Mouse (Mus musculus) olfactory bulb, adult 2 months (tissue): ENCODE results near the gene Ptpn1. TPM values are rescaled to one million over a fixed set of nuclear protein-coding genes. Genes with fewer than 3 reads are reported as not detected.

Source experiments
- H3K27ac ChIP-seq: fragments of 200-500 bp; 2 replicates; pipeline ENCODE4 v1.5.1; 2012; ENCODE audit warnings: low read depth, low read length; ENCODE audit not compliant: insufficient read depth
- H3K4me1 ChIP-seq: fragments of 200-500 bp; 2 replicates; pipeline ENCODE4 v1.6.1; 2012; ENCODE audit warnings: low read length; ENCODE audit not compliant: control insufficient read depth, insufficient read depth
- H3K4me3 ChIP-seq: fragments of 200-500 bp; 2 replicates; pipeline ENCODE4 v1.5.1; 2012; ENCODE audit warnings: mild to moderate bottlenecking, low read depth, low read length, moderate library complexity; ENCODE audit not compliant: insufficient read depth
- CTCF ChIP-seq: fragments of 200-500 bp; IDR thresholded peaks from 2 replicates; pipeline ENCODE4 v1.5.1; 2012; ENCODE audit warnings: low read depth, mild to moderate bottlenecking, low read length, moderate library complexity; ENCODE audit not compliant: insufficient read depth
- POLR2A ChIP-seq: fragments of 200-500 bp; IDR thresholded peaks from 2 replicates; pipeline ENCODE4 v1.6.1; 2012; ENCODE audit warnings: mild to moderate bottlenecking, low read depth, low read length, moderate library complexity; ENCODE audit not compliant: insufficient read depth
- WGBS: fragments of 180-500 bp; shearing (Covaris S2); methylation state at CpG from one replicate; pipeline ENCODE4 v1.1.7; 2018; 5-methylcytosine and 5-hydroxymethylcytosine counted together
- polyA plus RNA-seq: library from polyadenylated mRNA; stranded (reverse); fragments of >200 nt; gene quantifications from 2 replicates; pipeline ENCODE4 v1.2.4, GENCODE M21; 2012; ENCODE audit warnings: low replicate concordance; ENCODE audit not compliant: missing spikeins, insufficient read depth, insufficient read length

Ptpn1 gene
- polyA plus RNA-seq, 1 experiment = not detected

- Histone ChIP-seq H3K4me3 (no peak overlapping the region), H3K4me1 (peaks cover 71% of the 10 kb centered on the region), H3K27ac (peak overlapping the region; percentile 32; the same call in 1 of the 2 replicates)
- 65% methylated on average over 11 of the region's 11 CpGs for WGBS
- TF ChIP-seq POLR2A (no peak), CTCF (no peak)
Observed at GRCm38 (mm10) chr2:167940636-167941035, 8.8 kb downstream of the Ptpn1 start.

- Histone ChIP-seq H3K4me3 (no peak overlapping the region), H3K4me1 (peaks cover 68% of the 10 kb centered on the region), H3K27ac (peak overlapping the region; percentile 96)
- TF ChIP-seq POLR2A (no peak), CTCF (no peak)
- WGBS = 51% methylated on average over 4 of the region's 4 CpGs
Observed at GRCm38 (mm10) chr2:167941320-167941719, 9.5 kb downstream of the Ptpn1 start.

GRCm38 (mm10) chr2:167941745-167942176 lies 9.9 kb downstream of the Ptpn1 start:
- no peak for TF ChIP-seq POLR2A
- TF ChIP-seq CTCF = no peak
- WGBS = 28% methylated on average over 6 of the region's 6 CpGs
- peaks cover 68% of the 10 kb centered on the region for H3K4me1 ChIP-seq
- peak overlapping the region; percentile 96 for H3K27ac ChIP-seq
- H3K4me3 ChIP-seq = no peak overlapping the region

GRCm38 (mm10) chr2:167942199-167942925 lies 10.5 kb downstream of the Ptpn1 start:
- peak overlapping the region; percentile 96 for H3K27ac ChIP-seq
- 4% methylated on average over 8 of the region's 8 CpGs for WGBS
- no peak for TF ChIP-seq POLR2A
- no peak for TF ChIP-seq CTCF
- peak overlapping the region; percentile 13 for H3K4me3 ChIP-seq
- H3K4me1 ChIP-seq = peaks cover 68% of the 10 kb centered on the region

GRCm38 (mm10) chr2:167942926-167943633 lies 11.2 kb downstream of the Ptpn1 start:
- TF ChIP-seq CTCF = no peak
- no peak for TF ChIP-seq POLR2A
- 0 out of 2 replicates have a peak overlapping the region, but pooled peaks have one; percentile 4 for H3K4me3 ChIP-seq

GRCm38 (mm10) chr2:167944193-167944592 lies 12.3 kb downstream of the Ptpn1 start:
- Histone ChIP-seq H3K4me1 (peaks cover 79% of the 10 kb centered on the region), H3K27ac (peak overlapping the region; percentile 16; the same call in 1 of the 2 replicates), H3K4me3 (no peak overlapping the region)
- 77% methylated on average over 3 of the region's 3 CpGs for WGBS
- TF ChIP-seq POLR2A (no peak), CTCF (no peak)

More at GRCm38 (mm10) chr2:167942926-167943633, 11.2 kb downstream of the Ptpn1 start:
- WGBS = 14% methylated on average over 12 of the region's 12 CpGs
- Histone ChIP-seq H3K27ac (peak overlapping the region; percentile 96), H3K4me1 (peaks cover 74% of the 10 kb centered on the region)

GRCm38 (mm10) chr2:167945451-167945850 lies 13.6 kb downstream of the Ptpn1 start:
- TF ChIP-seq CTCF (no peak), POLR2A (no peak)
- Histone ChIP-seq H3K4me3 (no peak overlapping the region), H3K4me1 (peaks cover 80% of the 10 kb centered on the region), H3K27ac (no peak overlapping the region)
- WGBS = 77% methylated on average over 5 of the region's 5 CpGs

GRCm38 (mm10) chr2:167947251-167947650 lies 15.4 kb downstream of the Ptpn1 start:
- TF ChIP-seq CTCF (no peak), POLR2A (no peak)
- WGBS = 40% methylated on average over 3 of the region's 3 CpGs
- Histone ChIP-seq H3K4me3 (no peak overlapping the region), H3K27ac (no peak overlapping the region), H3K4me1 (peaks cover 78% of the 10 kb centered on the region)

- TF ChIP-seq CTCF (no peak), POLR2A (no peak)
- H3K27ac ChIP-seq = no peak overlapping the region
- peaks cover 70% of the 10 kb centered on the region for H3K4me1 ChIP-seq
- H3K4me3 ChIP-seq = no peak overlapping the region
- 76% methylated on average over 6 of the region's 6 CpGs for WGBS
Observed at GRCm38 (mm10) chr2:167948047-167948446, 16.2 kb downstream of the Ptpn1 start.
